Mouse (Mus musculus): ENCODE data around the gene Myo5a. TPM values are rescaled to one million over a fixed set of nuclear protein-coding genes. Genes with fewer than 3 reads are reported as not detected.

Gene Myo5a
- total and polyA plus RNA-seq, 2 experiments from 2014 or later = 42.1 to 110 TPM

DNA sequence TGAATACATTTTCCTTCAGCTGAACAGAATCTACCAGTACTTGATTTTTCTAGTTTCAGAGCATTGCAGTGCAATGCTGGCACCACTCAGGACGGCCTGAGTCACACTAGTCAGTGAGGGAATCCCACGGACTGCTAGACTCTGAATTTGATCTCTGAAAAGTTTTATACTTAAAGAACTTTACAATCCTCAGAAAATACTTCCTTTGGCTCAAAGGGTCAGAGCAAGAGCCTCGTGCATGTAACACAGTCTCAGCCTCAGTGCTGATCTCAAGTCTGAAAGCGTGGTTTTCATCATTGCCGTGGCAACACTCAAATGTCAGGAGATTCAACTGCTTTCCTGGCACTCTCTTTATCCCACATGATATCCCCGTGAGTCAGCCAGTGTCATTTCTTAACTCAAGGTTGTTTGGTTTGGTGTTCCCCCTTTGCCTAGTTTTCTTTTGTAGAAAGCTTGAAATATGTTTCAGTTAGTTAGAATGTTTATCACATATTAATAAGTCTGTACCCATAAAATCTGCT is 53.4 kb downstream of the Myo5a start:
- peak; percentile 31 for DNase-seq (ENCODE audit: low spot score)
- H3K9ac ChIP-seq (replicated peaks; ENCODE audit: low read length) = no peak overlapping the region
- H3K4me2 ChIP-seq (ENCODE audit: low read depth, low read length) = no peak overlapping the region
- H3K9me3 ChIP-seq (ENCODE audit: low read length) = no peaks in the 10 kb centered on the region
- H3K36me3 ChIP-seq (ENCODE audit: insufficient read depth, low read length) = peaks cover 10% of the 10 kb centered on the region; the same call in 1 of the 2 replicates
- ATAC-seq = no peak
- H3K4me3 ChIP-seq (ENCODE audit: low read length) = no peak overlapping the region
- H3K27ac ChIP-seq = no peak overlapping the region
- H3K4me1 ChIP-seq (ENCODE audit: insufficient read depth, low read length) = no peaks in the 10 kb centered on the region
- H3K27me3 ChIP-seq (ENCODE audit: insufficient read depth, low read length) = no peaks in the 10 kb centered on the region
- WGBS = 43% methylated on average over 6 of the region's 6 CpGs
- TF ChIP-seq CTCF (IDR thresholded peaks at IDR 0.05; ENCODE audit: low read depth) = no peak

DNA sequence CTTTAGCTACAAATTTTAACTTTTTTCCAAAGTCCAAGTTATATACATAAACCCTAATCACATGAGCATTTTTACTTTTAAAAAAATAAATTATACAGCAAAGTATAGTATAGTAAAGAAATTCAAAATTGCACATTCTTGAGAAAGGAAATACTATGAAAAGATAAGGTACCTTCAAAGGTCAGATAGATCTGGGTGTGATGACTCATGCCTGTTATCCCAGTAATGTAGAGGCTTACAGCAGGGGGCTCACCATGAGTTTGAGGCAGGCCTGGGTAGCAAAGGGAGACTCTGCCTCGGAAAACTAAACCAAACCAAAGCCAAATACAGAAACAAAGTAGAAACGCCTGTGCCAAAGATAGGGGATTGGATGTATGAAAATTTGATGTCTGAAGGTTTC is 59.7 kb downstream of the Myo5a start:
- H3K36me3 ChIP-seq (ENCODE audit: insufficient read depth, low read length) = peaks cover 20% of the 10 kb centered on the region; the same call in 1 of the 2 replicates
- no peak for TF ChIP-seq CTCF (IDR thresholded peaks at IDR 0.05; ENCODE audit: low read depth)

DNA sequence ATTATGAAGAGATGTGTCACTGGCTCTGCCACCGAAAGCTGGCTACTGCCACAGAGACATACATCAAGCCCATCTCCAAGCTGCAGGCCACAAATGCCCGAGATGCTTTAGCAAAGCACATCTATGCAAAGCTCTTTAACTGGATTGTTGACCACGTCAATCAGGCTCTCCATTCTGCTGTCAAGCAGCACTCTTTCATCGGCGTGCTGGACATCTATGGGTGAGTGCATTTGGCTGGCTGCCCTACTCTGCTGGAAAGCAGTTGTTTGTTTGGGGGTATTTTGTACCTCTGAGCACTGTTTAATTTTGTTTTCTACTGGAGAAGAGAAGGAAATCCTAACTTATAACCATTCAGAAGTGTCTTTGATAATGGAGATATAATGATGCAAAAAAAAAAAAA is 76.1 kb downstream of the Myo5a start:
- TF ChIP-seq CTCF (IDR thresholded peaks at IDR 0.05; ENCODE audit: low read depth) = no peak
- Histone ChIP-seq H3K27me3 (ENCODE audit: insufficient read depth, low read length) (no peaks in the 10 kb centered on the region), H3K4me2 (ENCODE audit: low read depth, low read length) (no peak overlapping the region), H3K9ac (replicated peaks; ENCODE audit: low read length) (no peak overlapping the region), H3K4me1 (ENCODE audit: insufficient read depth, low read length) (no peaks in the 10 kb centered on the region), H3K36me3 (ENCODE audit: insufficient read depth, low read length) (peaks cover 9% of the 10 kb centered on the region), H3K27ac (no peak overlapping the region), H3K4me3 (ENCODE audit: low read length) (no peak overlapping the region), H3K9me3 (ENCODE audit: low read length) (no peaks in the 10 kb centered on the region)
- WGBS = 36% methylated on average over 5 of the region's 5 CpGs
- ATAC-seq = no peak
- DNase-seq (ENCODE audit: low spot score) = peak; percentile 9

More for the DNA sequence above, 59.7 kb downstream of the Myo5a start:
- Histone ChIP-seq H3K4me2 (ENCODE audit: low read depth, low read length) (no peak overlapping the region), H3K9me3 (ENCODE audit: low read length) (no peaks in the 10 kb centered on the region), H3K4me3 (ENCODE audit: low read length) (no peak overlapping the region), H3K4me1 (ENCODE audit: insufficient read depth, low read length) (no peaks in the 10 kb centered on the region), H3K9ac (replicated peaks; ENCODE audit: low read length) (no peak overlapping the region), H3K27me3 (ENCODE audit: insufficient read depth, low read length) (no peaks in the 10 kb centered on the region), H3K27ac (no peak overlapping the region)
- DNase-seq (ENCODE audit: low spot score) (no peak), ATAC-seq (no peak)
- WGBS = 76% methylated on average over 2 of the region's 2 CpGs

DNA sequence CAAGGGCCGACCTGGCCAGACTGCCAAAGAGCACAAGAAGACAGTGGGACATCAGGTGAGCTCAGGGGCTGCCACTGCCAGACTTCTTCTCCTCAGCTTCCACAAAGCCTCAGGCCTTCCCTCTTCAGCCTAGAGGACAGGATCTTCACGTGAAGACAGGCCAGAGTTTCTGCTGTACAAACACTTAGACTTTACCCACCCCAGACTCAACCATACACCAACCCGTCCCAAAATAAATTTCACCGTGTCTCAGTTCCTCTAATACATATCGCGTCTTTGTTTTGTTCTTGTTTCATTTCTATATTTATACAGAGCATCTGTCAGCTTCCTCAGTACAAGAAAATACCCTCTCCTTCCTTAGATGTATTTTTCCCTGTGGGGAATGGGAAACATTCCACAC is 89.7 kb downstream of the Myo5a start:
- Histone ChIP-seq H3K4me2 (ENCODE audit: low read depth, low read length) (no peak overlapping the region), H3K27me3 (ENCODE audit: insufficient read depth, low read length) (no peaks in the 10 kb centered on the region), H3K4me3 (ENCODE audit: low read length) (no peak overlapping the region), H3K9me3 (ENCODE audit: low read length) (no peaks in the 10 kb centered on the region), H3K27ac (no peak overlapping the region), H3K36me3 (ENCODE audit: insufficient read depth, low read length) (peaks cover 38% of the 10 kb centered on the region), H3K4me1 (ENCODE audit: insufficient read depth, low read length) (no peaks in the 10 kb centered on the region), H3K9ac (replicated peaks; ENCODE audit: low read length) (no peak overlapping the region)
- DNase-seq (ENCODE audit: low spot score) = no peak
- ATAC-seq = no peak
- no peak for TF ChIP-seq CTCF (IDR thresholded peaks at IDR 0.05; ENCODE audit: low read depth)
- 84% methylated on average over 6 of the region's 6 CpGs for WGBS

DNA sequence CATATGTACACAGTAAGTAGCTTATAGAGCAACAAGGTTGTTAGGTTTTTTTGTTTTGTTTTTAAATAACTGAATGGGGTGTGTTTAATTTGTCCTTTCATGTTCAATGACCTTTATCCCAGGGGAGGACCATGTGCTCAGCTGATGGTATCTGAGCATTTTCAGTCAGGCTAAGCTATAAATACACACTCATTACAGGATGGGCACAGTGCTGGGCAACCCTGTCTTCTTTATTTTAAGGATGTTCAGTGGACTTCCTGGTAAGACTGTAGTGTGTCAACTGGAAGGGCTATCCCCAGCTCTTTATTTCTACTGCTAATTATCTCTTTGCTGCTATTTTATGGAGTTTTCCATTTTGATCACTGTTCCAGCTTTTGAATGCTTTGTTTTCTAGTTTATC is 92.8 kb downstream of the Myo5a start:
- no peaks in the 10 kb centered on the region for H3K4me1 ChIP-seq (ENCODE audit: insufficient read depth, low read length)
- peaks cover 42% of the 10 kb centered on the region for H3K36me3 ChIP-seq (ENCODE audit: insufficient read depth, low read length)
- DNase-seq (ENCODE audit: low spot score) (no peak), ATAC-seq (no peak)
- no peak for TF ChIP-seq CTCF (IDR thresholded peaks at IDR 0.05; ENCODE audit: low read depth)
- H3K9ac ChIP-seq (replicated peaks; ENCODE audit: low read length) = no peak overlapping the region
- no peak overlapping the region for H3K4me3 ChIP-seq (ENCODE audit: low read length)
- H3K9me3 ChIP-seq (ENCODE audit: low read length) = no peaks in the 10 kb centered on the region
- no peak overlapping the region for H3K4me2 ChIP-seq (ENCODE audit: low read depth, low read length)
- no peak overlapping the region for H3K27ac ChIP-seq
- no peaks in the 10 kb centered on the region for H3K27me3 ChIP-seq (ENCODE audit: insufficient read depth, low read length)

DNA sequence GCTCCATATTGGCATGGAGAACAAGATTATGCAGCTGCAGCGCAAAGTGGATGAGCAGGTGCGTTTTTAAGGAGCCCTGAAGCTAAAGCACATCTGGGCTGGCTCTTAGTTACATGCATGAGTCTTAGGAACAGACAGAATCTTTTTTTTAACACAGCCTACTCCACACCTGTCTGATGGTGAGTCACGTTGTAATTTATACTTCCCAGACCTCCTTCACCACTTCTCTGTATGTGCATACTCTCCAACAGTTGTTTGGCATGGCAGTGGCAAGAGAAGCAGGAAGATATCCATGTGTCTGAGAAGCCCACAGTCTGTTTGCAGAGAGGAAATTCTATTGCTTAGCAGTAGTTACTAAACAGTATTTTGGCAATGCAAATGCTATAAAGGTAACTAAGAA is 100.9 kb downstream of the Myo5a start:
- 95% methylated on average over 3 of the region's 3 CpGs for WGBS
- DNase-seq (ENCODE audit: low spot score) = no peak
- H3K4me1 ChIP-seq (ENCODE audit: insufficient read depth, low read length) = no peaks in the 10 kb centered on the region
- H3K9ac ChIP-seq (replicated peaks; ENCODE audit: low read length) = no peak overlapping the region
- peaks cover 44% of the 10 kb centered on the region for H3K36me3 ChIP-seq (ENCODE audit: insufficient read depth, low read length)
- H3K4me2 ChIP-seq (ENCODE audit: low read depth, low read length) = no peak overlapping the region
- no peak overlapping the region for H3K4me3 ChIP-seq (ENCODE audit: low read length)
- no peak overlapping the region for H3K27ac ChIP-seq
- H3K27me3 ChIP-seq (ENCODE audit: insufficient read depth, low read length) = no peaks in the 10 kb centered on the region
- ATAC-seq = no peak
- no peak for TF ChIP-seq CTCF (IDR thresholded peaks at IDR 0.05; ENCODE audit: low read depth)
- no peaks in the 10 kb centered on the region for H3K9me3 ChIP-seq (ENCODE audit: low read length)

DNA sequence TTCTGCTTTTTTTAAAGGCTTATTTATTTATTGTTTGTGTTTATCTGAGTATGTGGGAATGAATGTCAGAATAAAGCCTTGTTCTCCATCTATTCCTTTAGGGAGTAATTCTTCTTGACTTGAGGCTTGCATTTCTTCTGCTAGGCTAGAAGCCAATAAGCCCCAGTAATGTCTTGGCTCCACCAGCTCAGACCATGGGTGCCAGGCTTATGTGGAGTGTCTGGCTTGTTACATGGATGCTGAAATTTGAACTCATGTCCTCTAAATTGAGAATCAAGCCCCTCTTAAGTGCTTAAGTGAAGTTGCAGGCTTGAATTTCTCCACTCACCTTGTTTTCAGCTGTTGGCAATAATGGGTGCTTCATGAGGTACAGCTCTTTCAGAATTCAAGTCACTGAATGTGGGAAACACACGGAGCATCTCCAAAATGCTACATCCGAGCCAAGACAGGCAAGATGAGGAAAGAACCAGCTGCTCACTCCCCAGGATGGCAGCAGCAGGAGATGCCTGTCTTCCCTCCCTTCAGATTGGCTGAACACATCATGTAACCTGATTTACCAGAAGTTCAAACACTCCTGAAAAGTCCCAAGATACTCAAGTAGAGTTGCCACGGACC is 116.9 kb downstream of the Myo5a start:
- 75% methylated on average over 3 of the region's 3 CpGs for WGBS
- Histone ChIP-seq H3K27ac (no peak overlapping the region), H3K36me3 (ENCODE audit: insufficient read depth, low read length) (peaks cover 42% of the 10 kb centered on the region; the same call in 1 of the 2 replicates), H3K9me3 (ENCODE audit: low read length) (no peaks in the 10 kb centered on the region), H3K4me3 (ENCODE audit: low read length) (no peak overlapping the region), H3K4me2 (ENCODE audit: low read depth, low read length) (no peak overlapping the region), H3K9ac (replicated peaks; ENCODE audit: low read length) (no peak overlapping the region), H3K4me1 (ENCODE audit: insufficient read depth, low read length) (no peaks in the 10 kb centered on the region), H3K27me3 (ENCODE audit: insufficient read depth, low read length) (no peaks in the 10 kb centered on the region)
- ATAC-seq = no peak
- TF ChIP-seq CTCF (IDR thresholded peaks at IDR 0.05; ENCODE audit: low read depth) = no peak
- DNase-seq (ENCODE audit: low spot score) = no peak

Measured in hindbrain, postnatal 0 days (tissue).